Mouse (Mus musculus): Measurements from ENCODE around the gene Derl2. TPM values are rescaled to one million over a fixed set of nuclear protein-coding genes. Genes with fewer than 3 reads are reported as not detected.

Gene Derl2
- polyA plus RNA-seq, 1 experiment from 2014 or later = 65.8 TPM

DNA sequence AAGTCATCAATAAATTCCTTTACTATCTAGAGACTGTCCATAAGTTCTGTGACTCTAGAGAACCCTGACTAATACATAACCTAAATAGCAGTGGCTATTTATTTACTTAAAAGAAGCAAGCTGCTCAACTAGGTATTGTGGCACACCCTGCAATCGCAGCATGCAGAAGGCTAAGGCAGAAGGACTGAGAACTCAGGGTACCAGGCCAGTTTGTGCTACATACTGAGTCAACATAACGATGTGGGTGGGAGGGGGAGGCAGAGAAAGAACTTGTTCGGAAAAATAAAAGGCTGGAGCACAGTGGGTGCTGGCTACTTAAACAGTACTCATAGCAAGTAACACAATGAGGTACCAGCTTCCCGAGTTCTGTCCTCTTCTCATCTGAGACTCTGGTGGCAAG lies 18.5 kb downstream of the Derl2 start:
- Histone ChIP-seq H3K4me3 (ENCODE audit: low read length) (no peak overlapping the region), H3K27ac (ENCODE audit: low read length) (no peak overlapping the region), H3K4me1 (ENCODE audit: control insufficient read depth, insufficient read depth, low read length) (peaks cover 13% of the 10 kb centered on the region), H3K36me3 (ENCODE audit: control insufficient read depth, insufficient read depth, low read length) (0 out of 2 replicates have a peak, but pooled peaks cover 6% of the 10 kb centered on the region), H3K9me3 (ENCODE audit: control insufficient read depth, low read length) (no peaks in the 10 kb centered on the region), H3K4me2 (ENCODE audit: low read depth, low read length) (no peak overlapping the region), H3K27me3 (replicated peaks; ENCODE audit: control insufficient read depth, insufficient read depth, low read length) (no peaks in the 10 kb centered on the region), H3K9ac (ENCODE audit: low read depth, low read length) (no peak overlapping the region)
- no peak for ATAC-seq
- WGBS = 91% methylated on average over 4 of the region's 4 CpGs

DNA sequence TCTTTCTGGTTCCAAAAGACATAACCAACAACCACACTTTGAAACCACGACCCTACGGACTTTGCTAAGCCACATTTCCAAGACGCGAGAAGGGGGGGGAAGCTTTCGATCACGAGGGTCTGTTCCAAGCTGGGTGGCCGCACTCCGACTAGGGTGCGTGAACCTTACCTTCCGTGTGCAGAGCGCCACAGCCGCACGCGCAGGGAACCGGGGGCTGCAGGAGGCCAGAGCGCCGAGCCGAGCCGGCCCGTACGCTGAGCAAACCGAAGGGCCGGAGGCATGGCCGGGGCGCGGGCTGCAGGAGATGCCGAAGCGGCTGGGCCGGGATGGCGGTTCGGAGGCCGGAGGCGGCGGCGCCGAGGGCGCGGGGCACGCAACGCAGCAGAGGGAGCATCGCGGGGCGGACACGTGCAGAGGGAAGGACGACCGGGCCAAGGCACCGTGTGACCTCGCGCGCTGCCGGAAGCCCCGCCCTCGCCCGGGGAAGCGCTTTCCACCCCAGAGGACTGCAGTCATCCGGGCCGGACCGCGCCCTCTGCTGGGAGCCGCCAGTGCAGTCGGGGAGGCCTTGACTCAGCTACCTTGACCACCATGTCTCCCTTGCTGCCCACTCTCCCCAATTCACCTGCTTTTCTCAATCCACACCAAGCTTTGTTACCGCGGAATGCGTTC lies 36.9 kb downstream of the Derl2 start, which contains the start of gene C1qbp:
Gene C1qbp, minus strand, starts transcription at position 470 of the 672 bp plus-strand sequence.
- Histone ChIP-seq H3K4me1 (ENCODE audit: control insufficient read depth, insufficient read depth, low read length) (peaks cover 11% of the 10 kb centered on the region; the same call in 1 of the 2 replicates), H3K9me3 (ENCODE audit: control insufficient read depth, low read length) (no peaks in the 10 kb centered on the region), H3K4me3 (ENCODE audit: low read length) (peak within 1 kb of the TSS; percentile 98), H3K9ac (ENCODE audit: low read depth, low read length) (peak within 1 kb of the TSS; percentile 96), H3K27ac (ENCODE audit: low read length) (peak within 1 kb of the TSS; percentile 73), H3K36me3 (ENCODE audit: control insufficient read depth, insufficient read depth, low read length) (peaks cover 6% of the 10 kb centered on the region), H3K4me2 (ENCODE audit: low read depth, low read length) (peak within 1 kb of the TSS; percentile 57), H3K27me3 (replicated peaks; ENCODE audit: control insufficient read depth, insufficient read depth, low read length) (no peaks in the 10 kb centered on the region)
- WGBS = under 1% methylated on average over 62 of the region's 64 CpGs
- peak; percentile 97 for ATAC-seq

DNA sequence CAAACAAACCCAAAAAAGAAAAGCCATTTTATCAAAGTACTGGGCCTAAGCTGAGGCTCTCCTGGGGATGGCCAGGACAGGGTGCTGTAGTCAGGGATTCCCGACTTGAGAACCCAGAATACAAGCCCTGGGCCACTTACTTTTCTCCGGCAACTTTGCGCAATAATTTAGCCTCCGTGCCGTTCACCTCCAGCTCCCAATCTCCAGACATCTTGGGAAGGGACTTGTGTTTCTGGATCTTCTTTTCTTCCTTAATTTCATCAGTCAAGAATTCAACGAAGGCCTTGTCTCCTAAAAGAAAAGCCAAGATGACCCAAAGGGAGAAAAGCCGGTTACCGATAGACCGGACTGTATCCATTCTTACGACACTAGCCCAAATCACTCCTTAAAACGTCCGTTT lies 37.6 kb downstream of the Derl2 start:
- H3K4me2 ChIP-seq (ENCODE audit: low read depth, low read length) = peak overlapping the region; percentile 57
- no peaks in the 10 kb centered on the region for H3K9me3 ChIP-seq (ENCODE audit: control insufficient read depth, low read length)
- H3K27ac ChIP-seq (ENCODE audit: low read length) = no peak overlapping the region
- peak overlapping the region; percentile 98 for H3K4me3 ChIP-seq (ENCODE audit: low read length)
- no peaks in the 10 kb centered on the region for H3K27me3 ChIP-seq (replicated peaks; ENCODE audit: control insufficient read depth, insufficient read depth, low read length)
- peaks cover 11% of the 10 kb centered on the region; the same call in 1 of the 2 replicates for H3K4me1 ChIP-seq (ENCODE audit: control insufficient read depth, insufficient read depth, low read length)
- WGBS = 8% methylated on average over 12 of the region's 12 CpGs
- H3K36me3 ChIP-seq (ENCODE audit: control insufficient read depth, insufficient read depth, low read length) = peaks cover 9% of the 10 kb centered on the region
- peak overlapping the region; percentile 96 for H3K9ac ChIP-seq (ENCODE audit: low read depth, low read length)
- no peak for ATAC-seq

DNA sequence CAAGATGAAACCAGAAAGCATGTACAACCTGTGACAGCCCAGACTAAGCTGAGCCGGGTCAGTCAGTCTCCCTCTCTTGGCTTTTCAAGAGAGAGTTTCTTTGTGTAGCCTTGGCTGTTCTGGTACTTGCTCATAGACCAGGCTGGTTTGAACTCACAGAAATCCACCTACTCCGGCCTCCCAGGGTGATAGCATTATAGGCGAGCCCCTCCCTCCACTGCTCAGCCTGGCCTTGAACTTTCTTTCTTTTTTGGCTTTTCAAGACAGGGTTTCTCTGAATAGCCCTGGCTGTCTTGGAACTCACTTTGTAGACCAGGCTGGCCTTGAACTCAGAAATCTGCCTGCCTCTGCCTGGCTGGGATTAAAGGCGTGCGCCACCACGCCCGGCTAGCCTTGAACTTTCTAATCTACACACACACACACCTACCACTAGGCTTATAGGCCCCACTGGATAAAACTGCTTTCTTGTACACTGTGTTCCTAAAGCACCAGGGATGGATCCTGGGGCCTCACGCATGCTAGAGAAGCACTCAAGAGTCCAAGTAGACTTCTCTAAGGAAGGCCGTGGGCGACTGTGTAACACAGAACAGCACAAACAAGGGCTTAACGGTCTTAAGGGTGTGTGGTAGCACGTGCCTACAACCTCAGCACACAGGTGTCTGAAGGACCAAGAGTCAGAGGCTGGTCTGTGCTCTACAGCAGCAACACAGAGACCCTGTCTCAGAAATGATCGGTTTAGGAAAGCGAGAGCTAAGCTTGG lies 38.7 kb downstream of the Derl2 start:
- peaks cover 13% of the 10 kb centered on the region for H3K36me3 ChIP-seq (ENCODE audit: control insufficient read depth, insufficient read depth, low read length)
- H3K27me3 ChIP-seq (replicated peaks; ENCODE audit: control insufficient read depth, insufficient read depth, low read length) = no peaks in the 10 kb centered on the region
- H3K4me1 ChIP-seq (ENCODE audit: control insufficient read depth, insufficient read depth, low read length) = peaks cover 11% of the 10 kb centered on the region; the same call in 1 of the 2 replicates
- ATAC-seq = no peak
- H3K4me2 ChIP-seq (ENCODE audit: low read depth, low read length) = peak overlapping the region; percentile 57; the same call in 1 of the 2 replicates
- H3K27ac ChIP-seq (ENCODE audit: low read length) = no peak overlapping the region
- peak overlapping the region; percentile 98 for H3K4me3 ChIP-seq (ENCODE audit: low read length)
- 92% methylated on average over 14 of the region's 14 CpGs for WGBS
- H3K9me3 ChIP-seq (ENCODE audit: control insufficient read depth, low read length) = no peaks in the 10 kb centered on the region
- H3K9ac ChIP-seq (ENCODE audit: low read depth, low read length) = no peak overlapping the region

DNA sequence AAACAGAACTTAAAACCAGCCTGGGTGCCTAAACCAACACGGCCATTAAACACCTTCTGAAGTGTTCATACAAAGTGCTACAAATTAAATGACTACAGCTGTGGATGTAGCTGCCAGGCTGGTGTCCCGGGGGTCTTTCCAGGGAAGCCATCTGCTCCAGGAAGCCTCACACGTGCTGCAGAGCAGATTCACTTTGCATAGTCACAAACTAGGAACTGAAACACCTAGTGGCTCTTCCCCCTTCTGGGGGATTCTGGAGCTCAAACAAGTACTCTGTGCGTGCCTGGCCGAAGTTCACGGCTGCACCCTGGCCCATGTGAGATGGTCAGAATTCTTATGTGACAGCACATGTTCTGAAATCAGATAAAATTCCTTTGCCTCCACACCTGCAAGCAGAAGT lies 39.4 kb downstream of the Derl2 start:
- H3K9ac ChIP-seq (ENCODE audit: low read depth, low read length) = no peak overlapping the region
- no peaks in the 10 kb centered on the region for H3K9me3 ChIP-seq (ENCODE audit: control insufficient read depth, low read length)
- no peak for ATAC-seq
- WGBS = 87% methylated on average over 6 of the region's 6 CpGs
- H3K27ac ChIP-seq (ENCODE audit: low read length) = no peak overlapping the region
- peaks cover 13% of the 10 kb centered on the region for H3K36me3 ChIP-seq (ENCODE audit: control insufficient read depth, insufficient read depth, low read length)
- H3K4me3 ChIP-seq (ENCODE audit: low read length) = no peak overlapping the region
- H3K27me3 ChIP-seq (replicated peaks; ENCODE audit: control insufficient read depth, insufficient read depth, low read length) = no peaks in the 10 kb centered on the region
- no peak overlapping the region for H3K4me2 ChIP-seq (ENCODE audit: low read depth, low read length)
- H3K4me1 ChIP-seq (ENCODE audit: control insufficient read depth, insufficient read depth, low read length) = peaks cover 11% of the 10 kb centered on the region; the same call in 1 of the 2 replicates

DNA sequence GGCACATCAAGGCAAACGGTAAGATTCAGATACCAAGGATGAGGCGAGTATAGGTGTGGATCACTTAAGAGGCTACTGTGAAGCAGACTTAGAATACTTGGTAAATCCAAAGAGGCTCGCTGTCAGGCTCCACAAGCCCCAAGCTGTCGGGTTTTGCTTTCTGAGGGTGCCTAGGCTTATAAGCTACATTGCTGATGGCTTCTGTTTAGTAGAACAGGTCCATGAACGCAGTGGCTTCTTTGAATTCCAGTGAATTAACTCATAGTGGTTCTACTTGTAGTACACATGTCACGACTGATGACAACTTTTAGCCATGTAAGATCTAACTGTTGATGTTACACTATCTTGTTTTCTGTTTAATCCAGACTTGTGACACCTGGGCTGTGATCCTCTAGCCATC lies 42.3 kb downstream of the Derl2 start:
- Histone ChIP-seq H3K9ac (ENCODE audit: low read depth, low read length) (no peak overlapping the region), H3K9me3 (ENCODE audit: control insufficient read depth, low read length) (no peaks in the 10 kb centered on the region), H3K4me1 (ENCODE audit: control insufficient read depth, insufficient read depth, low read length) (peaks cover 11% of the 10 kb centered on the region; the same call in 1 of the 2 replicates), H3K4me2 (ENCODE audit: low read depth, low read length) (no peak overlapping the region), H3K27ac (ENCODE audit: low read length) (no peak overlapping the region), H3K4me3 (ENCODE audit: low read length) (no peak overlapping the region), H3K27me3 (replicated peaks; ENCODE audit: control insufficient read depth, insufficient read depth, low read length) (no peaks in the 10 kb centered on the region), H3K36me3 (ENCODE audit: control insufficient read depth, insufficient read depth, low read length) (peaks cover 13% of the 10 kb centered on the region)
- WGBS = 89% methylated on average over 6 of the region's 6 CpGs
- ATAC-seq = no peak

DNA sequence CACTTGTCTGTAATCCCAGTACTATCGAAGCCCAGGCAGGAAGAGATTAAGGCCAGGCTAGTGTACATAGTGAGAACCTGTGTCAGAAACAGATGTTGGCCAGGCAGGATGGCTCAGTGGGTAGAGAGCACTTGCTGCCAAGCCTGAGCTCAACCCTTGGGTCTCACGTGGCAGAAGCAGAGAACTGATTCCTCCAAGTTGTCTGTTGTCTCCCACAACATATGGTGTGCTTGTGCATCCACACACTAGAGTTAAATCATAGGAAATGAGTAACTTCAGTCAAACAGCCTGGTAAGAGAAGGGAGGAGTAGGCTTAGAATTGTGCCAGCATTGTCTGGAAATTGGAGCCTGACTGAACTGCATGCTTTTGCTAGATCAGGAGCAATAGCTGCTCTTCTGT lies 44.4 kb downstream of the Derl2 start:
- peaks cover 11% of the 10 kb centered on the region for H3K36me3 ChIP-seq (ENCODE audit: control insufficient read depth, insufficient read depth, low read length)

DNA sequence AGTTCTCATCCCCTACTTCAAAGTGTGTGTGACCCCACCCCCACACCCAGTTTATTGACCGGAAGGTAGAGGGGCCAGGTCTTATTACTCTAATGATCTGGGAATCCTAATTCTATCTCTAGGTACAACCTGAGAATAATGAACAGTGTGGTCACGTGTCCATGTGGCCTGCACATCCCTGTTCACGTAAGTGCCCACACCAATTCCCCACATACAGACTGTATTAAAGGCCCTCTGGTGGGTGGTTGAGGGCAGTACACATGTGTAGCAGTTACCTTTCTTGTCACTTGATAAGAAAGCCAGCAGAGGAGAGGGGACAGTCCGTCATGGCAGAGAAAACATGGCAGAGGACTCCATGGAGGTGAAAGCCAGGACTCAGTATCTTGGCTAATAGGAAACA lies 45.7 kb downstream of the Derl2 start:
- 72% methylated on average over 4 of the region's 4 CpGs for WGBS
- no peak for ATAC-seq
- H3K9ac ChIP-seq (ENCODE audit: low read depth, low read length) = no peak overlapping the region

More for the DNA sequence above, 44.4 kb downstream of the Derl2 start:
- Histone ChIP-seq H3K27ac (ENCODE audit: low read length) (no peak overlapping the region), H3K4me3 (ENCODE audit: low read length) (no peak overlapping the region), H3K27me3 (replicated peaks; ENCODE audit: control insufficient read depth, insufficient read depth, low read length) (no peaks in the 10 kb centered on the region), H3K9ac (ENCODE audit: low read depth, low read length) (no peak overlapping the region), H3K4me1 (ENCODE audit: control insufficient read depth, insufficient read depth, low read length) (no peaks in the 10 kb centered on the region), H3K9me3 (ENCODE audit: control insufficient read depth, low read length) (no peaks in the 10 kb centered on the region), H3K4me2 (ENCODE audit: low read depth, low read length) (no peak overlapping the region)
- ATAC-seq = no peak
- 75% methylated on average over 2 of the region's 2 CpGs for WGBS

DNA sequence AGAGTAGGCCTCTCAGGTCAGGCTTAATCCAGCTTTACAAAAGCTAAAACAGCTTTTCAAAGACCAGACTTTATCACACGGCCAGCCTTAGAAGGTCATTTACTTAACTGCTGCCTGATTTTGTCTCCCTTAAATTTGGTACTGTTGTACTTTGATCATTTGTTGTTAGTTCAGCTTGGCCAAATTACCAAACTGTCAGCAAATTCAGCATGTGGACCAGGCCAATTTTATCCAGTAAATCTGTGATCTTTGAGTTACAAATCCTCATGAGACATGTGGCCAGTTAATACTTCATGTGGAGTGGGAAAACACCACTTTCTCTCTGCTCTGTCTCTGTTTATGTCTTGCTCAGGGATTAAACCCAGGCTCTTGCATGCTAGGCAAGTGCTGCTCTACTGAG lies 47.1 kb downstream of the Derl2 start:
- no peak for ATAC-seq
- Histone ChIP-seq H3K27ac (ENCODE audit: low read length) (no peak overlapping the region), H3K36me3 (ENCODE audit: control insufficient read depth, insufficient read depth, low read length) (peaks cover 9% of the 10 kb centered on the region), H3K9me3 (ENCODE audit: control insufficient read depth, low read length) (no peaks in the 10 kb centered on the region), H3K27me3 (replicated peaks; ENCODE audit: control insufficient read depth, insufficient read depth, low read length) (no peaks in the 10 kb centered on the region), H3K4me1 (ENCODE audit: control insufficient read depth, insufficient read depth, low read length) (peaks cover 4% of the 10 kb centered on the region), H3K4me2 (ENCODE audit: low read depth, low read length) (no peak overlapping the region), H3K4me3 (ENCODE audit: low read length) (no peak overlapping the region), H3K9ac (ENCODE audit: low read depth, low read length) (no peak overlapping the region)
- 73% methylated on average over 1 of the region's 1 CpGs for WGBS

More for the DNA sequence above, 45.7 kb downstream of the Derl2 start:
- Histone ChIP-seq H3K4me3 (ENCODE audit: low read length) (no peak overlapping the region), H3K9me3 (ENCODE audit: control insufficient read depth, low read length) (no peaks in the 10 kb centered on the region), H3K4me1 (ENCODE audit: control insufficient read depth, insufficient read depth, low read length) (no peaks in the 10 kb centered on the region), H3K27me3 (replicated peaks; ENCODE audit: control insufficient read depth, insufficient read depth, low read length) (no peaks in the 10 kb centered on the region), H3K4me2 (ENCODE audit: low read depth, low read length) (no peak overlapping the region), H3K27ac (ENCODE audit: low read length) (no peak overlapping the region), H3K36me3 (ENCODE audit: control insufficient read depth, insufficient read depth, low read length) (peaks cover 9% of the 10 kb centered on the region)

All from intestine, embryonic 16.5 days (tissue).